Mouse (Mus musculus) hindbrain, postnatal 0 days (tissue): ENCODE measurements at regions not wholly inside any gene's neighbourhood (a gene's known extent, or its start where the extent isn't known, plus 50 kb on each side); places are given as distances from the start of the nearest gene placed in this dataset.

Experiments
- ATAC-seq: fragments of 200-750 bp; cut with Nextera tagmentation; 2 replicates; pipeline ENCODE4 v1.8.0; 2017; ENCODE audit warnings: mild to moderate bottlenecking, moderate TSS enrichment, moderate library complexity
- DNase-seq: peaks from one replicate; pipeline ENCODE4 v3.0.0-alpha.2; 2015; ENCODE audit warnings: low spot score
- H3K27ac ChIP-seq: fragments of 300-500 bp; sonication (generic); 2 replicates; pipeline ENCODE4 v1.5.1; 2014; ENCODE audit warnings: mild to moderate bottlenecking
- H3K27me3 ChIP-seq: fragments of 300-500 bp; sonication (generic); 2 replicates; pipeline ENCODE4 v1.6.1; 2014; ENCODE audit warnings: low read length, mixed read lengths; ENCODE audit not compliant: insufficient read depth
- H3K36me3 ChIP-seq: fragments of 300-500 bp; sonication (generic); 2 replicates; pipeline ENCODE4 v1.6.1; 2014; ENCODE audit warnings: low read length, mixed read lengths; ENCODE audit not compliant: insufficient read depth
- H3K4me1 ChIP-seq: fragments of 300-500 bp; sonication (generic); 2 replicates; pipeline ENCODE4 v1.6.1; 2014; ENCODE audit warnings: antibody characterized with exemption, low read length, mixed read lengths; ENCODE audit not compliant: insufficient read depth
- H3K4me2 ChIP-seq: fragments of 300-500 bp; sonication (generic); 2 replicates; pipeline ENCODE4 v1.6.1; 2014; ENCODE audit warnings: low read depth, mild to moderate bottlenecking, low read length, moderate library complexity, mixed read lengths
- H3K4me3 ChIP-seq: fragments of 300-500 bp; sonication (generic); 2 replicates; pipeline ENCODE4 v1.5.1; 2014; ENCODE audit warnings: low read length
- H3K9ac ChIP-seq: fragments of 300-500 bp; sonication (generic); replicated peaks from 2 replicates; pipeline ENCODE4 v1.6.1; 2014; ENCODE audit warnings: mild to moderate bottlenecking, low read length, moderate library complexity, mixed read lengths
- H3K9me3 ChIP-seq: fragments of 300-500 bp; sonication (generic); 2 replicates; pipeline ENCODE4 v1.6.1; 2016; ENCODE audit warnings: low read length, mixed read lengths
- CTCF ChIP-seq: IDR thresholded peaks from 2 replicates; pipeline ENCODE4 v1.5.1; 2016; ENCODE audit warnings: antibody characterized with exemption, control low read depth, low read depth
- WGBS: fragments of 180-500 bp; shearing (Covaris S2); extraction: QIAGEN DNeasy Blood & Tissue Kit; methylation state at CpG from one replicate; pipeline ENCODE4 v1.1.7; 2014; 5-methylcytosine and 5-hydroxymethylcytosine counted together

GRCm38 (mm10) chr10:15487367-15487766 lies 769.4 kb upstream of the Gje1 start:
- H3K9ac ChIP-seq: no peak overlapping the region
- no peaks in the 10 kb centered on the region for H3K4me1 ChIP-seq
- no peak overlapping the region for H3K4me2 ChIP-seq
- TF ChIP-seq CTCF: no peak
- H3K27ac ChIP-seq: no peak overlapping the region
- H3K4me3 ChIP-seq: no peak overlapping the region
- H3K36me3 ChIP-seq: no peaks in the 10 kb centered on the region
- ATAC-seq (no peak), DNase-seq (no peak)
- H3K27me3 ChIP-seq: no peaks in the 10 kb centered on the region
- H3K9me3 ChIP-seq: no peaks in the 10 kb centered on the region
- WGBS: 93% methylated on average over 2 of the region's 2 CpGs

- DNase-seq: no peak
- H3K27ac ChIP-seq: no peak overlapping the region
- WGBS: 81% methylated on average over 2 of the region's 2 CpGs
Measured at GRCm38 (mm10) chr10:15443281-15443680, 725.3 kb upstream of the Gje1 start.

GRCm38 (mm10) chr10:15441216-15441615 lies 723.2 kb upstream of the Gje1 start:
- Histone ChIP-seq H3K27ac (no peak overlapping the region), H3K27me3 (no peaks in the 10 kb centered on the region), H3K9me3 (no peaks in the 10 kb centered on the region), H3K4me3 (no peak overlapping the region), H3K9ac (no peak overlapping the region), H3K4me2 (no peak overlapping the region), H3K36me3 (no peaks in the 10 kb centered on the region), H3K4me1 (no peaks in the 10 kb centered on the region)
- no peak for ATAC-seq
- WGBS: 34% methylated on average over 1 of the region's 1 CpGs
- no peak for TF ChIP-seq CTCF
- DNase-seq: no peak

More at GRCm38 (mm10) chr10:15443281-15443680, 725.3 kb upstream of the Gje1 start:
- Histone ChIP-seq H3K36me3 (no peaks in the 10 kb centered on the region), H3K4me1 (no peaks in the 10 kb centered on the region), H3K4me2 (no peak overlapping the region), H3K9ac (no peak overlapping the region), H3K9me3 (no peaks in the 10 kb centered on the region), H3K4me3 (no peak overlapping the region), H3K27me3 (no peaks in the 10 kb centered on the region)
- no peak for TF ChIP-seq CTCF
- no peak for ATAC-seq

GRCm38 (mm10) chr10:15426746-15427145 lies 708.7 kb upstream of the Gje1 start:
- Histone ChIP-seq H3K9ac (no peak overlapping the region), H3K36me3 (no peaks in the 10 kb centered on the region), H3K4me3 (no peak overlapping the region), H3K27me3 (no peaks in the 10 kb centered on the region), H3K9me3 (no peaks in the 10 kb centered on the region), H3K27ac (no peak overlapping the region), H3K4me2 (no peak overlapping the region), H3K4me1 (no peaks in the 10 kb centered on the region)
- no peak for ATAC-seq
- no peak for DNase-seq
- no peak for TF ChIP-seq CTCF
- WGBS: 87% methylated on average over 2 of the region's 2 CpGs

- H3K9me3 ChIP-seq: no peaks in the 10 kb centered on the region
- no peak for TF ChIP-seq CTCF
- no peak overlapping the region for H3K27ac ChIP-seq
- H3K36me3 ChIP-seq: no peaks in the 10 kb centered on the region
- 21% methylated on average over 2 of the region's 2 CpGs for WGBS
- ATAC-seq (no peak), DNase-seq (peak; percentile 46)
- H3K27me3 ChIP-seq: no peaks in the 10 kb centered on the region
- H3K4me1 ChIP-seq: no peaks in the 10 kb centered on the region
- H3K9ac ChIP-seq: no peak overlapping the region
- no peak overlapping the region for H3K4me3 ChIP-seq
- no peak overlapping the region for H3K4me2 ChIP-seq
Measured at GRCm38 (mm10) chr10:15406211-15406610, 688.2 kb upstream of the Gje1 start.

- H3K9ac ChIP-seq: no peak overlapping the region
- no peak for ATAC-seq
- WGBS: 5% methylated on average over 3 of the region's 3 CpGs
- H3K4me1 ChIP-seq: no peaks in the 10 kb centered on the region
- H3K4me3 ChIP-seq: no peak overlapping the region
- H3K27ac ChIP-seq: no peak overlapping the region
- TF ChIP-seq CTCF: no peak
- H3K36me3 ChIP-seq: no peaks in the 10 kb centered on the region
- H3K27me3 ChIP-seq: no peaks in the 10 kb centered on the region
- H3K9me3 ChIP-seq: no peaks in the 10 kb centered on the region
- DNase-seq: peak; percentile 8
- no peak overlapping the region for H3K4me2 ChIP-seq
Measured at GRCm38 (mm10) chr10:15405706-15406105, 687.7 kb upstream of the Gje1 start.

GRCm38 (mm10) chr10:15399964-15400363 lies 682.0 kb upstream of the Gje1 start:
- Histone ChIP-seq H3K36me3 (no peaks in the 10 kb centered on the region), H3K4me1 (no peaks in the 10 kb centered on the region), H3K27ac (no peak overlapping the region), H3K9ac (no peak overlapping the region), H3K4me3 (no peak overlapping the region), H3K27me3 (no peaks in the 10 kb centered on the region), H3K4me2 (no peak overlapping the region), H3K9me3 (no peaks in the 10 kb centered on the region)
- TF ChIP-seq CTCF: no peak
- DNase-seq: no peak
- no peak for ATAC-seq
